Mouse (Mus musculus) lung, embryonic 16.5 days (tissue): ENCODE measurements around the gene Spaca3. TPM values are rescaled to one million over a fixed set of nuclear protein-coding genes. Genes with fewer than 3 reads are reported as not detected.

Experiments used
- ATAC-seq: fragments of 200-750 bp; cut with Nextera tagmentation; 2 replicates; pipeline ENCODE4 v1.8.0; 2017; ENCODE audit warnings: low read depth, mild to moderate bottlenecking, moderate library complexity
- H3K27ac ChIP-seq: fragments of 300-500 bp; sonication (generic); 2 replicates; pipeline ENCODE4 v1.5.1; 2014; ENCODE audit warnings: mild to moderate bottlenecking, control low read depth, low read length
- H3K27me3 ChIP-seq: fragments of 300-500 bp; sonication (generic); 2 replicates; pipeline ENCODE4 v1.6.1; 2014; ENCODE audit warnings: low read depth, low read length, mixed read lengths; ENCODE audit not compliant: control insufficient read depth, insufficient read depth
- H3K36me3 ChIP-seq: fragments of 300-500 bp; sonication (generic); 2 replicates; pipeline ENCODE4 v1.6.1; 2014; ENCODE audit warnings: low read length; ENCODE audit not compliant: control insufficient read depth, insufficient read depth
- H3K4me1 ChIP-seq: fragments of 300-500 bp; sonication (generic); replicated peaks from 2 replicates; pipeline ENCODE4 v1.6.1; 2014; ENCODE audit warnings: low read length, mixed read lengths; ENCODE audit not compliant: control insufficient read depth, insufficient read depth
- H3K4me2 ChIP-seq: fragments of 300-500 bp; sonication (generic); 2 replicates; pipeline ENCODE4 v1.6.1; 2014; ENCODE audit warnings: low read depth, low read length, control low read depth
- H3K4me3 ChIP-seq: fragments of 300-500 bp; sonication (generic); 2 replicates; pipeline ENCODE4 v1.5.1; 2014; ENCODE audit warnings: mild to moderate bottlenecking, low read length, control low read depth
- H3K9ac ChIP-seq: fragments of 300-500 bp; sonication (generic); 2 replicates; pipeline ENCODE4 v1.6.1; 2014; ENCODE audit warnings: low read length, control low read depth
- H3K9me3 ChIP-seq: fragments of 300-500 bp; sonication (generic); 2 replicates; pipeline ENCODE4 v1.6.1; 2016; ENCODE audit warnings: low read length; ENCODE audit not compliant: control insufficient read depth
- WGBS: fragments of 180-500 bp; shearing (Covaris S2); extraction: QIAGEN DNeasy Blood & Tissue Kit; methylation state at CpG from one replicate; pipeline ENCODE4 v1.1.7; 2014; 5-methylcytosine and 5-hydroxymethylcytosine counted together
- polyA plus RNA-seq: library from polyadenylated mRNA; unstranded; fragments of >200 nt; fragmentation: Nextera tagmentation; extraction: Ambion mirVana; gene quantifications from 2 replicates; pipeline ENCODE4 v1.2.1, GENCODE M21; 2015

The Spaca3 gene
- polyA plus RNA-seq, 1 experiment from 2014 or later, result not detected

GRCm38 (mm10) chr11:80884521-80885231 lies 26.5 kb downstream of the Spaca3 start:
- Histone ChIP-seq H3K27ac (no peak overlapping the region), H3K4me2 (no peak overlapping the region), H3K4me3 (no peak overlapping the region), H3K9ac (no peak overlapping the region), H3K9me3 (no peaks in the 10 kb centered on the region), H3K4me1 (no peaks in the 10 kb centered on the region), H3K36me3 (no peaks in the 10 kb centered on the region), H3K27me3 (no peaks in the 10 kb centered on the region)
- no peak for ATAC-seq
- WGBS, result 63% methylated on average over 6 of the region's 6 CpGs

- no peaks in the 10 kb centered on the region for H3K9me3 ChIP-seq
- no peak overlapping the region for H3K4me3 ChIP-seq
- no peaks in the 10 kb centered on the region for H3K4me1 ChIP-seq
- no peak for ATAC-seq
- H3K27me3 ChIP-seq, result no peaks in the 10 kb centered on the region; the same call in 1 of the 2 replicates
- no peak overlapping the region for H3K9ac ChIP-seq
- no peaks in the 10 kb centered on the region for H3K36me3 ChIP-seq
- WGBS, result 79% methylated on average over 7 of the region's 7 CpGs
- no peak overlapping the region for H3K27ac ChIP-seq
- no peak overlapping the region for H3K4me2 ChIP-seq
Observed at GRCm38 (mm10) chr11:80886365-80886764, 28.2 kb downstream of the Spaca3 start.

GRCm38 (mm10) chr11:80887021-80887420 lies 28.9 kb downstream of the Spaca3 start:
- no peaks in the 10 kb centered on the region for H3K9me3 ChIP-seq
- H3K4me2 ChIP-seq, result no peak overlapping the region
- no peak overlapping the region for H3K9ac ChIP-seq
- no peaks in the 10 kb centered on the region; the same call in 1 of the 2 replicates for H3K27me3 ChIP-seq
- ATAC-seq, result no peak
- H3K27ac ChIP-seq, result no peak overlapping the region
- no peaks in the 10 kb centered on the region for H3K36me3 ChIP-seq
- WGBS, result 60% methylated on average over 3 of the region's 3 CpGs
- H3K4me3 ChIP-seq, result no peak overlapping the region
- no peaks in the 10 kb centered on the region for H3K4me1 ChIP-seq

- 19% methylated on average over 7 of the region's 7 CpGs for WGBS
Observed at GRCm38 (mm10) chr11:80889336-80890063, 31.3 kb downstream of the Spaca3 start.

GRCm38 (mm10) chr11:80895853-80896252 lies 37.7 kb downstream of the Spaca3 start:
- Histone ChIP-seq H3K4me3 (no peak overlapping the region), H3K36me3 (no peaks in the 10 kb centered on the region), H3K27ac (no peak overlapping the region), H3K4me2 (no peak overlapping the region), H3K9ac (no peak overlapping the region), H3K9me3 (no peaks in the 10 kb centered on the region), H3K4me1 (no peaks in the 10 kb centered on the region), H3K27me3 (no peaks in the 10 kb centered on the region)
- 89% methylated on average over 3 of the region's 3 CpGs for WGBS
- ATAC-seq, result no peak

More at GRCm38 (mm10) chr11:80889336-80890063, 31.3 kb downstream of the Spaca3 start:
- no peaks in the 10 kb centered on the region; the same call in 1 of the 2 replicates for H3K27me3 ChIP-seq
- H3K36me3 ChIP-seq, result no peaks in the 10 kb centered on the region
- no peak for ATAC-seq
- H3K9me3 ChIP-seq, result no peaks in the 10 kb centered on the region
- H3K9ac ChIP-seq, result no peak overlapping the region
- no peaks in the 10 kb centered on the region for H3K4me1 ChIP-seq
- no peak overlapping the region for H3K4me3 ChIP-seq
- no peak overlapping the region for H3K27ac ChIP-seq
- H3K4me2 ChIP-seq, result no peak overlapping the region

- H3K4me2 ChIP-seq, result no peak overlapping the region
- no peak overlapping the region for H3K9ac ChIP-seq
- H3K9me3 ChIP-seq, result no peaks in the 10 kb centered on the region
- H3K4me3 ChIP-seq, result no peak overlapping the region
- no peaks in the 10 kb centered on the region for H3K36me3 ChIP-seq
- peak; percentile 79 for ATAC-seq
- WGBS, result 48% methylated on average over 4 of the region's 4 CpGs
- no peaks in the 10 kb centered on the region for H3K4me1 ChIP-seq
- no peaks in the 10 kb centered on the region for H3K27me3 ChIP-seq
- no peak overlapping the region for H3K27ac ChIP-seq
Observed at GRCm38 (mm10) chr11:80900555-80900954, 42.4 kb downstream of the Spaca3 start.

GRCm38 (mm10) chr11:80902664-80903063 lies 44.5 kb downstream of the Spaca3 start:
- Histone ChIP-seq H3K4me1 (no peaks in the 10 kb centered on the region), H3K9me3 (no peaks in the 10 kb centered on the region), H3K9ac (no peak overlapping the region), H3K36me3 (no peaks in the 10 kb centered on the region), H3K27ac (no peak overlapping the region), H3K27me3 (no peaks in the 10 kb centered on the region), H3K4me2 (no peak overlapping the region), H3K4me3 (no peak overlapping the region)
- 62% methylated on average over 7 of the region's 7 CpGs for WGBS
- ATAC-seq, result no peak

- H3K27me3 ChIP-seq, result no peaks in the 10 kb centered on the region
- no peaks in the 10 kb centered on the region for H3K36me3 ChIP-seq
- WGBS, result 87% methylated on average over 10 of the region's 10 CpGs
- no peak overlapping the region for H3K27ac ChIP-seq
- no peak overlapping the region for H3K4me3 ChIP-seq
- H3K9ac ChIP-seq, result no peak overlapping the region
- no peak for ATAC-seq
- H3K9me3 ChIP-seq, result no peaks in the 10 kb centered on the region
- H3K4me2 ChIP-seq, result no peak overlapping the region
- no peaks in the 10 kb centered on the region for H3K4me1 ChIP-seq
Observed at GRCm38 (mm10) chr11:80903426-80903825, 45.3 kb downstream of the Spaca3 start.

- no peaks in the 10 kb centered on the region for H3K27me3 ChIP-seq
- ATAC-seq, result no peak
- 48% methylated on average over 2 of the region's 2 CpGs for WGBS
- H3K9me3 ChIP-seq, result no peaks in the 10 kb centered on the region
- H3K27ac ChIP-seq, result no peak overlapping the region
- H3K4me2 ChIP-seq, result no peak overlapping the region
- no peaks in the 10 kb centered on the region for H3K36me3 ChIP-seq
- H3K9ac ChIP-seq, result no peak overlapping the region
- H3K4me1 ChIP-seq, result no peaks in the 10 kb centered on the region
- no peak overlapping the region for H3K4me3 ChIP-seq
Observed at GRCm38 (mm10) chr11:80904559-80904958, 46.4 kb downstream of the Spaca3 start.
